Mouse (Mus musculus): Measurements from ENCODE around the gene Mmp25. TPM values are rescaled to one million over a fixed set of nuclear protein-coding genes. Genes with fewer than 3 reads are reported as not detected.
A peak's percentile ranks its signal among the peaks of the same experiment; 100 is the strongest.

Mmp25 gene
- polyA plus RNA-seq, 2 experiments, result 0.11 to 0.12 TPM

DNA sequence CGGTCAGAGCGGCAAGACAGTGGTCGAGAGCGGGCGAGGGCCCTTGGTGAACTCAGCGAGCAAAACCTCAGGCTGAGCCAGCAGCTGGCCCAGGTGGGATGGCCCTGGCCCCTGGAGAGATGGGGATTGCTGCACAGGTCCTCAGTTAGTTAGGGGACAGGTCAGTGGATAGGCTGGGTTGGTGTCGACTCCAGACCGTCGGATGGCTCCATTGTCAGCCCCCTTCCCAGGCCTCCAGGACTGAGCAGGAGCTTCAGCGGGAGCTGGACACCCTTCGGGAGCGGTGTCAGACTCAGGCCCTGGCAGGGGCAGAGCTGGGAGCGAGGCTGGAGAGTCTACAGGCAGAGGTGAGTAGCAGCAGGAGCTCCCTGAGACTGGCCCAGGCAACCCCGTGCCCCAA lies 20.4 kb upstream of the Mmp25 start:
- Histone ChIP-seq H3K4me2 (ENCODE audit: low read depth) (no peak overlapping the region), H3K27me3 (ENCODE audit: control insufficient read depth, insufficient read depth, low read length) (peaks cover 13% of the 10 kb centered on the region), H3K9ac (replicated peaks) (no peak overlapping the region), H3K4me3 (ENCODE audit: insufficient read depth in 1 of 2, low read depth in 2 of 2, low read length in 2 of 2) (no peak overlapping the region), H3K9me3 (ENCODE audit: control insufficient read depth, low read length) (no peaks in the 10 kb centered on the region), H3K27ac (no peak overlapping the region), H3K4me1 (replicated peaks; ENCODE audit: control insufficient read depth in 2 of 2, insufficient read depth in 2 of 2, low read length in 1 of 2) (no peaks in the 10 kb centered on the region), H3K36me3 (replicated peaks; ENCODE audit: control insufficient read depth, insufficient read depth, low read depth) (no peaks in the 10 kb centered on the region)
- DNase-seq (ENCODE audit: low read depth in 3 of 3, low spot score in 3 of 3) (no peak), ATAC-seq (ENCODE audit: insufficient read depth) (no peak)
- TF ChIP-seq EP300 (IDR thresholded peaks at IDR 0.05; ENCODE audit: low read depth) (no peak), CTCF (IDR thresholded peaks at IDR 0.05; ENCODE audit: low read depth) (no peak)
- 80% methylated on average over 14 of the region's 14 CpGs for WGBS (ENCODE audit: insufficient replicate concordance)

DNA sequence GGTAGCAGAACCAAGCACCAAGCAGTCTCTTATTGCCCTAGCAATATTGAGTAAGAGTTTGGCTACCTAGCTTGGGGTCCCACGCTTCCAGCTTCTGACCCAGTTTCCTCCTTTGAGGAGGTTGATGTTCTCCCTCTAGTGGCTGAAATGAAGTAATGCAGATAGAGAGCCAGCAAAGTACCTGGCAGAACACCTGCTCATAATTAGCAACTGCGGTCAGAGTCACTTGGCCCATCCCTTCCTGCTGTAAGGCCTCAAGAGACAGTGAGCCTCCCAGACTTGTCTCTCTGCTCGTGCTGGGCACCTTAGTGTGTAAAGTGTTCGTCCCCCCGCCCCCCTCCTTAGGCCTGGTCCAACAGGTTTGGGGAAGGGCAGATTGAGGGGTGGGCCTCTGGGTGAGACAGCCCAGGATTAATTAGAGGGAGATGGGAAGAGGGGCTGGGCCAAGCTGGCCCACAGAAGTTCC lies 19.5 kb upstream of the Mmp25 start:
- Histone ChIP-seq H3K4me3 (ENCODE audit: insufficient read depth in 1 of 2, low read depth in 2 of 2, low read length in 2 of 2) (no peak overlapping the region), H3K27ac (no peak overlapping the region), H3K9ac (replicated peaks) (no peak overlapping the region), H3K9me3 (ENCODE audit: control insufficient read depth, low read length) (no peaks in the 10 kb centered on the region), H3K27me3 (ENCODE audit: control insufficient read depth, insufficient read depth, low read length) (peaks cover 19% of the 10 kb centered on the region), H3K4me1 (replicated peaks; ENCODE audit: control insufficient read depth in 2 of 2, insufficient read depth in 2 of 2, low read length in 1 of 2) (no peaks in the 10 kb centered on the region), H3K36me3 (replicated peaks; ENCODE audit: control insufficient read depth, insufficient read depth, low read depth) (no peaks in the 10 kb centered on the region), H3K4me2 (ENCODE audit: low read depth) (no peak overlapping the region)
- TF ChIP-seq CTCF (IDR thresholded peaks at IDR 0.05; ENCODE audit: low read depth), result peak; percentile 80
- no peak for TF ChIP-seq EP300 (IDR thresholded peaks at IDR 0.05; ENCODE audit: low read depth)
- ATAC-seq (ENCODE audit: insufficient read depth), result no peak
- WGBS (ENCODE audit: insufficient replicate concordance), result 25% methylated on average over 5 of the region's 5 CpGs
- no peak for DNase-seq (ENCODE audit: low read depth in 3 of 3, low spot score in 3 of 3)

DNA sequence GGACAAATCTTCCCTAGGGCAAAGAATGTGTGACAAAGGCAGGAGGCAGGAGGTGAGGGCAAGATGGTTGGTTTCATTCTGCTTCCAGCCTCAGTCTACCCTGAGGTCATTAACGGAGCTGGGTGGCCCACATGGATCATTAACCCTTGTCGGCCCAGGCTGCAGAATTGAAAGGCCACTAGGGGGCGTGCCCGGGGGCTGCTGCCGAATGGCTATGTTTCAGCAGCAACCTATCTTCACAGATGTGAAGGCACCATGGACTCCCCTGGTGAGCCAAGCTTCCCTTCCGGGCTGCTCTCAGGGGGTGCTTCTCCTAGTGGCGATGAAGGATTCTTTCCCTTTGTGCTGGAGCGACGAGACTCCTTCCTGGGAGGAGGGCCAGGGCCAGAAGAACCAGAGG lies 16.4 kb upstream of the Mmp25 start:
- WGBS (ENCODE audit: insufficient replicate concordance), result 0% methylated on average over 9 of the region's 9 CpGs
- no peak overlapping the region for H3K9ac ChIP-seq (replicated peaks)
- H3K36me3 ChIP-seq (replicated peaks; ENCODE audit: control insufficient read depth, insufficient read depth, low read depth), result no peaks in the 10 kb centered on the region
- TF ChIP-seq CTCF (IDR thresholded peaks at IDR 0.05; ENCODE audit: low read depth) (peak; percentile 80), EP300 (IDR thresholded peaks at IDR 0.05; ENCODE audit: low read depth) (no peak)
- H3K4me3 ChIP-seq (ENCODE audit: insufficient read depth in 1 of 2, low read depth in 2 of 2, low read length in 2 of 2), result no peak overlapping the region
- no peaks in the 10 kb centered on the region for H3K4me1 ChIP-seq (replicated peaks; ENCODE audit: control insufficient read depth in 2 of 2, insufficient read depth in 2 of 2, low read length in 1 of 2)
- ATAC-seq (ENCODE audit: insufficient read depth), result no peak
- no peak for DNase-seq (ENCODE audit: low read depth in 3 of 3, low spot score in 3 of 3)
- no peak overlapping the region for H3K27ac ChIP-seq
- H3K4me2 ChIP-seq (ENCODE audit: low read depth), result no peak overlapping the region
- peaks cover 19% of the 10 kb centered on the region for H3K27me3 ChIP-seq (ENCODE audit: control insufficient read depth, insufficient read depth, low read length)
- H3K9me3 ChIP-seq (ENCODE audit: control insufficient read depth, low read length), result no peaks in the 10 kb centered on the region

DNA sequence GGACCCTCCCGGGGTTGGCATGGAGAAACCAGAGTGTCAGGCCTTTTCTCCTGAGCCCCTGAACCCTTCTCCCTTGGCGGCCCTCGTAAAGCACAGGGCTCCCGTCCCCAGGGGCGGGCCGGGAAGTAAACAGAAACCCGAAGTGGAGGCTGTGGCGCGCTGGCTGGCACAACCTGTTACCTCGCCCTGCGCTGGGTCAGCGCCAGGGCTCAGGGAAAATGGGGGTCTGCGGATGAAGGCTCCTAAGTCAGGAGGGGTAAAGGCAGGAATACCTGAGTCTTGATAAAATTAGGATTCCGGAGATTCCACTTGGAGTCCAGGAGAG lies 15.8 kb upstream of the Mmp25 start:
- H3K9ac ChIP-seq (replicated peaks), result no peak overlapping the region
- no peaks in the 10 kb centered on the region for H3K9me3 ChIP-seq (ENCODE audit: control insufficient read depth, low read length)
- H3K36me3 ChIP-seq (replicated peaks; ENCODE audit: control insufficient read depth, insufficient read depth, low read depth), result no peaks in the 10 kb centered on the region
- no peak for TF ChIP-seq EP300 (IDR thresholded peaks at IDR 0.05; ENCODE audit: low read depth)
- TF ChIP-seq CTCF (IDR thresholded peaks at IDR 0.05; ENCODE audit: low read depth), result no peak
- H3K4me3 ChIP-seq (ENCODE audit: insufficient read depth in 1 of 2, low read depth in 2 of 2, low read length in 2 of 2), result no peak overlapping the region
- H3K27ac ChIP-seq, result no peak overlapping the region
- no peak for ATAC-seq (ENCODE audit: insufficient read depth)
- H3K27me3 ChIP-seq (ENCODE audit: control insufficient read depth, insufficient read depth, low read length), result peaks cover 19% of the 10 kb centered on the region
- DNase-seq (ENCODE audit: low read depth in 3 of 3, low spot score in 3 of 3), result no peak
- WGBS (ENCODE audit: insufficient replicate concordance), result 3% methylated on average over 14 of the region's 14 CpGs
- peak overlapping the region; percentile 21 for H3K4me2 ChIP-seq (ENCODE audit: low read depth)
- no peaks in the 10 kb centered on the region for H3K4me1 ChIP-seq (replicated peaks; ENCODE audit: control insufficient read depth in 2 of 2, insufficient read depth in 2 of 2, low read length in 1 of 2)

DNA sequence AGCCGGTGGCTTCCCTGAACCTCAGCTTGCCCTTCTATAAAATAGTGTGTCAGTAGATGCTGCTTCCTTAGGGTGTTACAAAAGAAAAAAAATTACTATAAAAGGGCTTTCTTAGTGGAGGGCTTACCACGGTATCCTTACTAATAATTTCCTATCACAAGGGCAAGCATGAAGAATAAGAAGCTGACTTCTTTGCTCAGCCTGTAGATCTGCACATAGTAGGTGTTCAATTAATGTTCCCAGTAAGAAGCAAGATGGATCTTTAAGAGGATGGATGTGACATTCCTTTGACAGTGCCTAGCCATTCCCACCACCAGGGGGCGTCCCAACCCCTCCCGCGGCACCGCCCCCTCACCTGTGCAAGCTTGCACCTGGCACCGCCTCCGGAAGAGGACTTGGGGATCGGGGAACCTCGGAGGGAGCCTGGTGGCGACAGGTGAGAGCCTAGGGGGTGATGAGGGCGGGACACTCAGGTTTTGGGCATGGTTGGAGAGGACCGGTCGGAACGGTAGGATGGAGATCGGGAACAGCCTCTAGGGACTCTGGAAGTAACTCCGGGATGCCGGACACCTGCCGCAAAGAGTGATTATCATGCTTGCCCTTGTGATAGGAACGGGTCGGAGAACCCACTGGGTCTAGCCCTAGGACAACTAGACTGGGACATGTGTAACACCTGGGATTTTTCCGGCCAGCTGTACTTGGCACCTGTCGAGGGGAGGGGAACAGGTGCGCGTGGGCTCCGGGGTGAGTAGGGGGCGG lies 15.2 kb upstream of the Mmp25 start, which contains the start of gene Bicdl2:
Gene Bicdl2 (plus strand): TSS at position 390 of the 759 bp plus-strand sequence.
- Histone ChIP-seq H3K36me3 (replicated peaks; ENCODE audit: control insufficient read depth, insufficient read depth, low read depth) (no peaks in the 10 kb centered on the region), H3K4me3 (ENCODE audit: insufficient read depth in 1 of 2, low read depth in 2 of 2, low read length in 2 of 2) (no peak within 1 kb of the TSS), H3K4me1 (replicated peaks; ENCODE audit: control insufficient read depth in 2 of 2, insufficient read depth in 2 of 2, low read length in 1 of 2) (no peaks in the 10 kb centered on the region), H3K9me3 (ENCODE audit: control insufficient read depth, low read length) (no peaks in the 10 kb centered on the region), H3K9ac (replicated peaks) (no peak within 1 kb of the TSS), H3K27me3 (ENCODE audit: control insufficient read depth, insufficient read depth, low read length) (peaks cover 19% of the 10 kb centered on the region), H3K4me2 (ENCODE audit: low read depth) (peak within 1 kb of the TSS; percentile 21), H3K27ac (no peak within 1 kb of the TSS)
- TF ChIP-seq EP300 (IDR thresholded peaks at IDR 0.05; ENCODE audit: low read depth) (no peak), CTCF (IDR thresholded peaks at IDR 0.05; ENCODE audit: low read depth) (peak; percentile 87)
- ATAC-seq (ENCODE audit: insufficient read depth) (no peak), DNase-seq (ENCODE audit: low read depth in 3 of 3, low spot score in 3 of 3) (no peak)
- WGBS (ENCODE audit: insufficient replicate concordance), result 8% methylated on average over 27 of the region's 27 CpGs

Data from liver, embryonic 14.5 days (tissue).